Mouse (Mus musculus): ENCODE data around the gene Lsamp.

Gene Lsamp

GRCm38 (mm10) chr16:42149216-42149942 lies 2165.2 kb downstream of the Lsamp start:
- in situ Hi-C loops (cut with MboI; ENCODE audit: low pct_unique_long_range_greater_than_20kb in 1 of 2, low sequenced_read_pairs in 2 of 2, unreplicated experiment in 1 of 2), result no loop called here

DNA sequence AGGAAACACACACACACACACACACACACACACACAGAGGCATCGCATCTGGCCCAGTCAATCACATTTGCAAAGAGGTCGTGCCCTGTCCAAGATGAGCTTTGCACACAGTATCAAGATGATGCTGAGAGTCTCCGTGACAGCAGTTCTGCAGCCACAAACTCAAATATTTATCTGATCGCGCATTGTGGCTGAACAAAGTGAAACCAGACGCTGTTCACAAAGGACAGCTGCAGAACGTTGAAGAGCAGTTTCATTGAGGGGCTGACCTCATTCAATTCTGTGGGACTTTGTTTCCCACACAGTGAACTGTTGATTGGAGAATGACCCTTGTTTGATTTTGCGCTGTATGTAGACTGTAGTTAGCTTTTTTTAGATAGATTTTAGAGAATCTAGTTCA lies 2168.5 kb downstream of the Lsamp start:
- in situ Hi-C loops (cut with MboI; ENCODE audit: low pct_unique_long_range_greater_than_20kb in 1 of 2, low sequenced_read_pairs in 2 of 2, unreplicated experiment in 1 of 2), result no loop called here

- in situ Hi-C loops (cut with MboI; ENCODE audit: low pct_unique_long_range_greater_than_20kb in 1 of 2, low sequenced_read_pairs in 2 of 2, unreplicated experiment in 1 of 2), result no loop called here
Observed at GRCm38 (mm10) chr16:42157816-42158215, 2173.7 kb downstream of the Lsamp start.

GRCm38 (mm10) chr16:42164941-42165340 lies 2180.8 kb downstream of the Lsamp start:
- in situ Hi-C loops (cut with MboI; ENCODE audit: low pct_unique_long_range_greater_than_20kb in 1 of 2, low sequenced_read_pairs in 2 of 2, unreplicated experiment in 1 of 2), result no loop called here

DNA sequence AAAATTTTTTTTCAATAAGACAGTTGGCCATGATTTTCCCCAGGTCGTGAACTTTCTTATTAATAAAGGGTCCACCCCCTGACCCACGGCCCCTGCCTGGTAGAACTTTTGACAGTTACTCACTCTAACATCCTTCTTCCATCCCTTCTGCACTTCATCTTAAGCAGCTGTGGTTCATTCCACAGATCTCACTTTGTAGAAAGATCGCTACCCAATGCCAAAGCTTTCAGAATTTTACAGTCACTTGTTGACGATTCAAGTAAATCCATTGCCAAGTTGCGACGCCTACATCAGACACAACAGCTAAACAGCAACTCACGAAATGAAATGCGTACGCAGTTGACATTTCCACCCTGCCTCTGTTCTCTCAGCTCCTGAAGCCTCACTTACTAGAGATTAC lies 2184.1 kb downstream of the Lsamp start:
- in situ Hi-C loops (cut with MboI; ENCODE audit: low pct_unique_long_range_greater_than_20kb in 1 of 2, low sequenced_read_pairs in 2 of 2, unreplicated experiment in 1 of 2), result no loop called here

DNA sequence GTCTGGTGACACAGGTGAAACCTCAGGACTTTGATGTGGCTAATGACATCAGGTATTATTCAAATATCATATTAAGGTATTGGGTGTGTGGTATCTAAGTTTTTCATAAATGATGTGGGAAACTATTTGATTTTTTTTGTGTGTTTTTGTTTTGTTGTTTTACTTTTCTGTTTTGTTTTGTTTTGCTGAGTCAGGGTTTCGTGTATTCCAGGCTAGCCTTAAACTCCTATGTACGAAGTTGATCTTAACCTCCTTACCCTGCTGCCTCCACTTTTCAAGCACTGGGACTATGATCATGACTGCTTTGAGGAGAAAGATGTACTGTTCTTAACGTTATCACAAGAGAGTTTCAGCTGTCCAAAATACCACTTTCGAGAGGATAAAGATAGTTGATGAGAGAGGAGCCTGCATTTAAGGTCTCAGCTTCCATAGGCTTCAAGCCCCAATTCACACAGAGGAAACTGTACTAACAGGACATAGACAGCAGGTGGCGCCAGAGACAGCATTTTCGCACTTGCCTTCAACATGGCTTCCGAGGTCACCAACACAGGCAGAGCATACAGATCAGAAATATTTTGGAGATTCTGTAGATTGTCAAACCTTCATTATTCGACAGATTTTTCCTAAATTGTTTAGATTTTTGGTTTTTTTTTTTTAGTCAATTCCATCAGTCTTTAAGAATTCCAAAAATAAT lies 2185.4 kb downstream of the Lsamp start:
- in situ Hi-C loops (cut with MboI; ENCODE audit: low pct_unique_long_range_greater_than_20kb in 1 of 2, low sequenced_read_pairs in 2 of 2, unreplicated experiment in 1 of 2), result no loop called here

DNA sequence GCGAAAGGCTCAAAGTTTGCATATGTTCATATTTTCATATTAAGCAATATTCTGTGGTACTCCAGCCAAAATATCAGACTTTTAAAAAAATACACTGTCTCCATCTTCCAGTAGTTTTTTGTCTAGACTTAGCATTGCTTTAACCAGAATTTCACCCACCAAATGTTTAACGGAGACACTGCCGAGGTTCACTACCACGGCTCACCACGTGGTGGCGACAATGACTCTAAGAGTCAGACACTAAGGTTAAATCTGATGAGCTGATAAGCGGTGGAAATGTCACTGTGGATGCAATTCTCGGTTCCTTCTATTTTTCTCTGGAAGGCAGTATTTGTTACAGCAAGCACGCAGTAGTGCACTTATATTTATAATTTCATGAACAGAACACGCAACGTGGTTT lies 2188.3 kb downstream of the Lsamp start:
- in situ Hi-C loops (cut with MboI; ENCODE audit: low pct_unique_long_range_greater_than_20kb in 1 of 2, low sequenced_read_pairs in 2 of 2, unreplicated experiment in 1 of 2), result no loop called here

GRCm38 (mm10) chr16:42178866-42179265 lies 2194.7 kb downstream of the Lsamp start:
- in situ Hi-C loops (cut with MboI; ENCODE audit: low pct_unique_long_range_greater_than_20kb in 1 of 2, low sequenced_read_pairs in 2 of 2, unreplicated experiment in 1 of 2), result loop anchor here (25.0 kb wide), 2 partner anchors 733 to 983 kb away; no protein-coding TSS in a partner anchor

DNA sequence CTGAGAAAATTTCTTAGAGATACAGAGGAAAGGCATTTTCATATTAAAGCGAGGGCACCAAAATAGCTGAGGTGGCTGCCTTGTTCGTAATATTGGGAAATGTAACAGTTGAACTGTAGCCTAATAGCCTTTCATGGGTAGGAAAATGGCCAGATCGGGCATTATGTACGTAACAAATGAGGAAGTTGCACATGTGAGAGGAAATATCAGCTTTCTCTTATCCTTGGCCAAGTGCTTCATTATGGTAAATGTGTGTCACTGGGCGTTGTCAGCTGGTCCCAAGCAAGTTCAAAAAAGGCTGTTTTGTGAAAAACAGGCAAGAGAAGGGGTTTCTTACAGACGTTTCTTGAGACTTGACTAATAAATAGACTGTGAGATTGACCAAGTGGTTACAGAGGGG lies 2195.9 kb downstream of the Lsamp start:
- in situ Hi-C loops (cut with MboI; ENCODE audit: low pct_unique_long_range_greater_than_20kb in 1 of 2, low sequenced_read_pairs in 2 of 2, unreplicated experiment in 1 of 2), result loop anchor here (25.0 kb wide), 2 partner anchors 732 to 982 kb away; no protein-coding TSS in a partner anchor

GRCm38 (mm10) chr16:42180473-42180872 lies 2196.3 kb downstream of the Lsamp start:
- in situ Hi-C loops (cut with MboI; ENCODE audit: low pct_unique_long_range_greater_than_20kb in 1 of 2, low sequenced_read_pairs in 2 of 2, unreplicated experiment in 1 of 2), result loop anchor here (25.0 kb wide), 2 partner anchors 732 to 982 kb away; no protein-coding TSS in a partner anchor

- in situ Hi-C loops (cut with MboI; ENCODE audit: low pct_unique_long_range_greater_than_20kb in 1 of 2, low sequenced_read_pairs in 2 of 2, unreplicated experiment in 1 of 2), result loop anchor here (25.0 kb wide), 2 partner anchors 723 to 973 kb away; no protein-coding TSS in a partner anchor
Observed at GRCm38 (mm10) chr16:42189431-42190081, 2205.4 kb downstream of the Lsamp start.

GRCm38 (mm10) chr16:42190114-42191045 lies 2206.2 kb downstream of the Lsamp start:
- in situ Hi-C loops (cut with MboI; ENCODE audit: low pct_unique_long_range_greater_than_20kb in 1 of 2, low sequenced_read_pairs in 2 of 2, unreplicated experiment in 1 of 2), result loop anchor here (25.0 kb wide), 2 partner anchors 722 to 972 kb away; no protein-coding TSS in a partner anchor

Data from mouse embryonic stem cell (cell line).